Mouse (Mus musculus) kidney, adult 2 months (tissue): ENCODE measurements around the gene Ift88.

ENCODE experiments used
- CTCF ChIP-seq: fragments of 200-500 bp; conservative IDR thresholded peaks from 2 replicates; pipeline ENCODE4 v1.5.1; 2011; ENCODE audit warnings: low read depth, mild to moderate bottlenecking, control low read depth, low read length, moderate library complexity, mixed read lengths; ENCODE audit not compliant: insufficient read depth, insufficient read length
- POLR2A ChIP-seq: fragments of 200-500 bp; IDR thresholded peaks from one replicate; pipeline ENCODE4 v1.6.1; 2011; ENCODE audit warnings: low read depth, low read length, control low read depth

DNA sequence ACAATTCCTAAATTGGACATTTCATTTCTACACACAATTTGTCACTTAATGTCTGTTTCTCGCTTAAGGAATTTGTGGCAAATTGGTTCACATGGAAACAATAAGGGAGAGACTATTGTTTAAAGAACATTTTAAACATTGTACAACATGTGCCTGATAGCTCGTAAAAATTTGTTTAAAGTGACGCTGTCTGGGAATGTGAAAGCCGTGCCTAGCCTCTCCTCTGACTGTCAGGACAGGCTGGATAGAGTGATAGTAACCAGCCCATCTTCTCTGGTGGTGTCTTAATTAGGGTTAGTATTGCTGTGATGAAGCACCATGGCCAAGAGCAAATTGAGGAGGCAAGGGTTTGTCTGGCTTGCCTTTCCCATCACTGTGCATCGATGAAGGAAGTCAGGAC lies 123.2 kb downstream of the Ift88 start:
- TF ChIP-seq POLR2A (no peak), CTCF (no peak)
